8 mouse cellular contexts compared by ENCODE assay signal in genomic region chr11:51763213-51763907, GRCm38 (mm10). TPM values are rescaled to one million over a fixed set of nuclear protein-coding genes. Genes with fewer than 3 reads are reported as not detected.
DNase-seq lines count a peak whose midpoint lies in the region; ATAC-seq lines count a peak whose summit lies in the region.

Sec24a (minus strand) TSS chr11:51763634.
Sar1b (plus strand) TSS chr11:51763687.

- H3K27ac ChIP-seq in hindbrain, embryonic 15.5 days (replicated peaks) = 0 out of 2 replicates have a peak within 1 kb of the TSS, but pooled peaks have one; percentile 39

- no peaks in the 10 kb centered on the region for H3K9me3 ChIP-seq in hindbrain, embryonic 15.5 days

- peak within 1 kb of the TSS; percentile 97 for H3K4me3 ChIP-seq in hindbrain, embryonic 15.5 days

- peak within 1 kb of the TSS; percentile 95 for H3K4me2 ChIP-seq in hindbrain, embryonic 15.5 days

- peaks cover 27% of the 10 kb centered on the region for H3K4me1 ChIP-seq in hindbrain, embryonic 15.5 days (replicated peaks)

- 0 out of 2 replicates have a peak, but pooled peaks cover 12% of the 10 kb centered on the region for H3K27me3 ChIP-seq in hindbrain, embryonic 15.5 days

- no peaks in the 10 kb centered on the region for H3K36me3 ChIP-seq in hindbrain, embryonic 15.5 days

- peak; percentile 94 for ATAC-seq in hindbrain, embryonic 15.5 days (ENCODE audit: low FRiP score, low read depth)

- peak; percentile 92 for DNase-seq in ZHBTc4 (ENCODE audit: low read depth, low spot score)
- DNase-seq in cerebellum, postnatal 4 days (ENCODE audit: low spot score in 2 of 2) = peak; percentile 64 to 85
- peak; percentile 86 for DNase-seq in gastrocnemius, adult 18-20 months (ENCODE audit: low spot score)
- DNase-seq in left cerebral cortex, adult 11 months (ENCODE audit: low spot score) = peak; percentile 62
- DNase-seq in lung, postnatal 4 days = peak; percentile 89 to 91
- peak; percentile 90 for DNase-seq in retina, postnatal 1 day
- DNase-seq in thymus, postnatal 4 days = peak; percentile 89

- 1% methylated on average over 28 of the region's 30 CpGs for WGBS in hindbrain, embryonic 15.5 days

- peak within 1 kb of the TSS; percentile 91 for H3K9ac ChIP-seq in hindbrain, embryonic 15.5 days

RNA-seq across cellular contexts. Expression of gene Sec24a, which starts in this region (rescaled TPM):
- 10 to 100 TPM; 32.4 to 42.5 TPM for total RNA-seq in gastrocnemius, adult 18-20 months (2021)
- 14.2 and 15.9 TPM in 2 replicates for polyA plus RNA-seq in hindbrain, embryonic 15.5 days (2015; fragmentation: Nextera tagmentation; extraction: Ambion mirVana)

RNA-seq across cellular contexts. Expression of gene Sar1b, which starts in this region (rescaled TPM):
- 100 to 1,000 TPM; 433 to 496 TPM for total RNA-seq in gastrocnemius, adult 18-20 months (2021)
- 196 and 197 TPM in 2 replicates for polyA plus RNA-seq in hindbrain, embryonic 15.5 days (2015; fragmentation: Nextera tagmentation; extraction: Ambion mirVana)

Comparison
In these comparisons a context has a peak if more than half of its experiments do, and no peak if none do; other contexts are left out.
1. Peak in every context shown above with its lines: DNase-seq, ATAC-seq, H3K4me3 ChIP-seq and H3K27ac ChIP-seq.